Mouse (Mus musculus) thymus, adult 2 months (tissue): ENCODE data around the gene Det1.

Experiments used
- CTCF ChIP-seq: fragments of 200-500 bp; IDR thresholded peaks from 2 replicates; pipeline ENCODE4 v1.5.1; 2012; ENCODE audit warnings: mild to moderate bottlenecking, control low read depth, low read length, moderate library complexity, borderline replicate concordance; ENCODE audit not compliant: control insufficient read depth, poor library complexity, insufficient read depth; ENCODE audit errors: extremely low read depth
- POLR2A ChIP-seq: fragments of 200-500 bp; IDR thresholded peaks from 2 replicates; pipeline ENCODE4 v1.6.1; 2012; ENCODE audit warnings: mild to moderate bottlenecking, low read length, control low read depth, moderate library complexity; ENCODE audit not compliant: control insufficient read depth, poor library complexity, insufficient read depth; ENCODE audit errors: extremely low read depth

GRCm38 (mm10) chr7:78872831-78873230 lies 25.8 kb upstream of the Det1 start:
- TF ChIP-seq POLR2A = no peak
- no peak for TF ChIP-seq CTCF
